Mouse (Mus musculus) kidney, adult 9 months (tissue): ENCODE measurements around the gene Pacsin3.

ENCODE experiments used
- DNase-seq: peaks from one replicate; pipeline ENCODE4 v3.0.0; 2022

Pacsin3 gene

DNA sequence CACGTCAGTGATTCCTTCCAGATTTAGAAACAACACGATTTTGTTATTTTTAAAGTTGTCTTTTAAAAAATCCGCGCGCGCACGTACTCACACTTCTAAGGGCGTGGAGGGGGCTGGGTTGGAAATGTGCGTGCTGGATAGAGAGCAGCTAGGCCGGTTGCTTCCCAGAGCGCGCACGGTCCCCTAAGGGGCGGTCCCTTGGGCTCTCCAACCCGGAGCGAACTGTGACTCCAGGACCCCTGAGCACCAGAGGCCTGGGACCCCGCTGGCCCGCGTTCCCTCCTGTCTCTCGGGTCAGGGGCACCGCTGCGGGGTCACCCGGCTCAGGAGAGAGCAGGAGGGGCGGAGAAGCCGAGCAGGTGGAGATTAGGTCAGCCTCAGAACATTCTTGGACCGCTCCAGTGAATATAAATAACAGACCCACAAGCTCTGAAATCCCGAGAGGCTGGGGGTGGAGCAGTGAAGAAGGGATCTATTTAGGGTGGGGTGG lies at the start of gene Pacsin3:
Gene Pacsin3, plus strand, starts transcription at position 294 of the 490 bp plus-strand sequence.
- no peak for DNase-seq

DNA sequence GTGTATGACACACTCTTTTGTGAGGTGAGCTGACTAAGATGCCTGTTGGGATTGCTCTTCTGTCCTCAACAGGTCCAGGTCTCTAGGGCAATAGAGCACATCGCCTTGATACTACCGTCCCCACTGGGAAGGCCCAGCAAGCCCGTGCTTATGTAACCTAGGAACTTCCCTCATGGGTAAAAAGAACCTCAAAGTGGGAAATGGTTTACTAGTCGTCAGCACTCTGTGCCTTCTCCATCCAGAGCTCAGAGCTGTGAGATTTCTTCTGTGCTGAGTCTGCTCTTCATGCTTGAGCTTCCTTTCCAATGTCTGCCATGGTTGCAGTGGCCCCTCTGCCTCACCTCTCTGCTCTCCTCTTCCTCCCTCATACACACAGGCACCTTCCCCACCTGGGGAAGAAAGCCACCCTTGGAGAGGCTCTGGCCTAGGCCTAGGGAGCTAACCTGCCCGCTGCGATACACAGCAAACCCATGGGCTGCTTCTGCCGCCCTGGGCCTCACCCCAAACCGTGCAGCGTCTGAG lies 49.4 kb upstream of the Pacsin3 start:
- no peak for DNase-seq

DNA sequence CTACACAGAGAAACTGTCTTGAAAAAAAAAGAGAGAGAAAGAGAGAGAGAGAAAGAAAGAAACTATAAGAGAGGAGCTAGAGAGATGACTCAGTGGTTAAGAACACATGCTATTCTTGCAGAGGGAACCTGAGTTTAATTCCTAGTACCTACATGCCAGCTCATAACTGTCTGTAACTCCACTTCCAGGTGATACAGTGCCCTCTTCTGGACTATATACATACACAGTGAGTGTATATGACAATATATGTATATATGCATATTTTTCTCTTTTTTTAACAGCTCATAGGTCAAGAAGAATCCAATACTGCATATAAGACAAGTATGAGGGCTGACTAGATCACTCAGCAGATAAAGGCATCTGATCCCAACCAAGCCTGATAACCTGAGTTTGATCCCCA lies 42.4 kb upstream of the Pacsin3 start:
- no peak for DNase-seq

DNA sequence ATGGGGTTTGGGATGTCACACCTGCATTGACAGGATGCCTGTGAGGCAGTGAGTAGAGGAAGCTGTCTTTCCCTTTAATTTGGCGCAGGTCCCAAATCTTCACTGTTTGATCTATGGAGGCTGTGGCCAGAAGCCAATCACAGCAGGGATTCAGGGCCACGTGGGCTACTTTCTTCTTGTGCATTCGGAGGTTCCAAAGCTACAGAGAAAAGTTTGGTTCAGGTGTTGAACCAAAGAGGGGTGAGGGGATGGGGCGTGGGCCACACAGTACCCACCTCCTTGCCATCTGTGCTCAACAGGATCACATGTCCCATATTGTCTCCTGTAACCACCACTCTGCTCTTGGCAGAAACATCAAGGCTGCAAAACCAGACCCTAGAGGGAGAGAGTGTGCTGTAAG lies 38.7 kb upstream of the Pacsin3 start:
- DNase-seq, result no peak

DNA sequence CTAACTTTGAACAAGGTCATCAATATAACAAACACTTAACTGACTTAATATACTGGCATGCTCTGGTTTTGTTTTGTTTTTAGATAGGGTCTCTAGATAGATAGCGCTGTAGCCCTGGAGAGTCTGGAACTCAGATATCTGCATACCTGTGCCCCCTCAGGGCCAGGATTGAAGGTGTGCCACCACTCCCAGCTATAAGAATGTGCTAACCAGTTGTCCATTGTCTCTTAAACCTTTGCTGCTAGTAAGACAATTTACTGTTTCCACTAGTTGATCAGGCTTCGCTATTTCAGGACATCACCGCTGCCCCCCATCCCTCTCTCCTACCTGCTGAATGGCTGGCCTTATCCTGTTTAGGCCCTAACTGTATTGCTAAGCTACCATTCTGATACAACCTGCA lies 35.3 kb upstream of the Pacsin3 start:
- no peak for DNase-seq

DNA sequence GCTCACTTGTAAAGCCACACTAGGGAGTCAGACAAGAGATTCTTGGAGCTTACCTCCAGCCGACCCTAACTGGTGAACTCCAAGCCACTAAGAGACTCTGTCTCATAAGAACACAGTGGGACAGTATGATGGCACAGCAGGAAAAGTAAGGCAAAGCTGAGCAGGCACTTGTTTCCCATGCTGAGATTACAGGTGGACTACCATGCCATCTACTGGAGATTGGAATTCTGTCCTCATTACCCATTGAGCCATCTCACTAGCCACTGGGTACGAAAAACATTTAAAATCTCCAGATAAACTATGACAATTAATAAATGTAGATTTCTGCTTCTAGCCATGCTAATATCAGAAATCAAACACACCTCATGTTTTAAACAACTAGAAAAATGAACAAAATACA lies 32.1 kb upstream of the Pacsin3 start:
- DNase-seq, result no peak

- no peak for DNase-seq
Measured at GRCm38 (mm10) chr2:91229735-91230134, 26.0 kb upstream of the Pacsin3 start.

GRCm38 (mm10) chr2:91236601-91237510 lies 18.9 kb upstream of the Pacsin3 start, which contains the start of gene Ddb2:
Gene Ddb2 (minus strand): TSS chr2:91236982.
- DNase-seq, result peak; percentile 93

GRCm38 (mm10) chr2:91237511-91238080 lies 18.2 kb upstream of the Pacsin3 start:
- DNase-seq, result peak; percentile 32

DNA sequence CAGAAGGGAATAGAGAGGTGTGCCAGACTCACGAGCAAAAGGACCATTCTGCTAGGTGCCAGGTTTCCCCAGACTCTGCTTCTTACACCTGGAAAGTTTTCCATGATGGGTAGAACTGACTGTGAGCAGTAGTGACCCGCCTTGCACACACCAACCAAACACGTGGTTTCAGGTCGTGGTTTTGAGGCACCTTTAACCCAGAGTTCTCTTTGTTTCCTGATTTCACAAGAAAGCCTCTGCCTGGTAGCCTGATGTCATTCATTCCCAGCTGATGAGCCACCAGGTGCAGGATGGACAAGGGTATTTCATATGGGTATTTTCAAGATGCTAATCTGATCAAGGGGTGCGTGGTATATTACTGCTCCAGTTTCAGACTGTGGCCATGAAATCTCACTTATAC lies 13.2 kb upstream of the Pacsin3 start:
- no peak for DNase-seq

GRCm38 (mm10) chr2:91243416-91243815 lies 12.3 kb upstream of the Pacsin3 start:
- DNase-seq, result no peak

DNA sequence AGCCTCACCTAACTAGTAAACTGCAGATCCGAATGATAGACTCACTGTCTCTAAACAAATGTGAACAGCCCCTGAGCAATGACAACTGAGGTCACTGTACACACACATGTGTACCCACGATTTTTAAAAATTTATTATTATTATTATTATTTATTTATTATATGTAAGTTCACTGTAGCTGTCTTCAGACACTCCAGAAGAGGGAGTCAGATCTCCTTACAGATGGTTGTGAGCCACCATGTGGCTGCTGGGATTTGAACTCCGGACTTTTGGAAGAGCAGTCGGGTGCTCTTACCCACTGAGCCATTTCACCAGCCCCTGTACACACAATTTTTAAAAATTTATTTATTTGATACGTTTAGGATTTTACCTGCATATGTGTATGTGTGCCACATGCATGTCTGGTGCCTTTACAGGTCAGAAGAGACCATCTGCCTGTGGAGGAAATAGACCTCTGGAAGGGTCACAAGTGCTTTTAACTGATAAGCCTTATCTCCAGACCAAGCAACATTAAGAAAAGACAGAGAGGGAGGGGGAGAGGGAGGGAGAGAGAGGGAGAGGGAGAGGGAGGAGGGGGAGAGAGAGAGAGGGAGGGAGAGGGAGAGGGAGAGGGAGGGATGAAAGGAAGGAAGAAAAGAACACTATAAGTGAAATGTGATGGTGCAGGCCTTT lies 11.1 kb upstream of the Pacsin3 start:
- DNase-seq, result no peak

DNA sequence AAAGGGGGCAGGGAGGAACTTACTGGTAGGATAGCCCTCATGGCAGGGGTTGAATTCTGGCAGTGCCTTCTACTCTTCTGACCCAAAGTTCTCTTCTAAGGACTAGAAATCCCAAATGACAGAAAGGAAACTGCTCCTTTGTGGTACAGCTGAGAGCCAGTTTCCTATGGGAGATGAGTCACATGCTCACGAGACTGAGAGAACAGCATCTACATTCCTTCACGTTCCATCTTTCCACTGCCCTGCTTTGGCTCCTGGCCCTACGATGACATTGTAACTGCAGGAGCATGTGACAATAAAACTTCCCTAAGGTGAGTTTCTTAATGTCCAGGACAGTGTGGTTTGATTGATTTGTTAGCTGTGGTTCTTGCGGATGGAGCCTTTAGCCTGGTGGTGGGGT lies 7.4 kb upstream of the Pacsin3 start:
- no peak for DNase-seq

DNA sequence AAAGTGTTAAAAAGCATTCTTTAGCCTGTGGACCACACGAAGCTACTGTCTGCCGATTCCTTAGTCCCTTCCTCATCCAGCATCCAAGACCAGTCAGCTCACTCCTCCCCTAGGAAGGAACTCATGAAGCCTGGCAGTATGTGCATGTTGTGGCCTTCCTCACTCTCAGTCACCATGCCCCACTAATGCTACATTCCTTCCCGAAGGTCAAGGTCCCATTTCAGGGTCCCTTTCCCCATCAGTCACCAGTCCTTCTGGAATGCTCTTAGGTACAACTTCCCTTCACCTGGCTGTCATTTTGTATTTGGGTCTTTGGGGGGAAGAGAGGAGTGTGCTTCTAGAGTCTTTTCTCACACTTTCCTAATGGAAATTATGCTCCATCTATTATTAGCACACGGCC lies 3.8 kb upstream of the Pacsin3 start:
- DNase-seq, result no peak

- DNase-seq, result no peak
Measured at GRCm38 (mm10) chr2:91252512-91252911, 3.2 kb upstream of the Pacsin3 start.

GRCm38 (mm10) chr2:91254725-91255380 lies 901 bp upstream of the Pacsin3 start:
- DNase-seq, result no peak

- DNase-seq, result peak; percentile 60
Measured at GRCm38 (mm10) chr2:91256256-91257125, 737 bp downstream of the Pacsin3 start.

DNA sequence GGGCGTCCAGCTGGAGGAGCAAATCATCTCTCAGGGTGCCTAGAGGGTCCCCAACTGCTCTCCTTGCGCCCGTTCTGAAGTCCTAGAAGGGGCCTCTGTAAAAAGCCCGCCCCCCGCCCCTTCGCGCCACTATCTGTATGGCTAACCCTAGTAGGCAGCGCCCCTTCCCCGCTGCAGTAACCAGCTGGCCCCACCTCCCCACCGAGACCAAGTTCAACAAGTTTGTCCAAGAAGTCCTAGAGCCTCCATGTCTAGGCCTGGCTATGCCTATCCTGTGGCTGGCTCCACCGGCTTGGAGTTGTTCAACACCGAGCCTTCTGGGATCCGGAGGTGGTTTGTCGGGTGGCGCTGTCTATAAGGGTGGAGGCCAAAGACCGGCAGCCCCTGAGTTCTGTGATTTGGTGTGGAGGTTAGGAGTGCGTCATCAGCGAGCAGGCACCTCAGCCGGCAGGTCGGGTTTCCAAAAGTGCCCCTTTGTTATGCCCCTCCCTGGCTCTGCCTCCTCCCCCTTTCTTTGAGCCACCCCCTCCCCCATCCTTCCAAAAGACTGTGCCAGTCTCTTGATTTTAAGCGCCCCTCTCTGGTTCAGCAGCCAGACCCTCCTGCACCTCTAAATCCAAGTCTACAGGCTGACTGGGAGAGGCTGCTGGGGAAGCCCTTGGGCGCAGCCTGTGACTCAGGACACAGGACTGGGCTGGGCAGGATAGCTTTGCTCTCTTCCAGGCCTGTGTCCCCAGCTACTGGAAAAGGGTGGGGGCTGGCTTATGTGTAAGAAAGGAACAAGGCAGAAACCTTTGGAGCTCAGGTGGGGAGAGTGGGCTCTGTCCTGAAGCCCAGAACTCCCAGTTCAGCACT lies 1.6 kb downstream of the Pacsin3 start:
- DNase-seq, result peak; percentile 60

DNA sequence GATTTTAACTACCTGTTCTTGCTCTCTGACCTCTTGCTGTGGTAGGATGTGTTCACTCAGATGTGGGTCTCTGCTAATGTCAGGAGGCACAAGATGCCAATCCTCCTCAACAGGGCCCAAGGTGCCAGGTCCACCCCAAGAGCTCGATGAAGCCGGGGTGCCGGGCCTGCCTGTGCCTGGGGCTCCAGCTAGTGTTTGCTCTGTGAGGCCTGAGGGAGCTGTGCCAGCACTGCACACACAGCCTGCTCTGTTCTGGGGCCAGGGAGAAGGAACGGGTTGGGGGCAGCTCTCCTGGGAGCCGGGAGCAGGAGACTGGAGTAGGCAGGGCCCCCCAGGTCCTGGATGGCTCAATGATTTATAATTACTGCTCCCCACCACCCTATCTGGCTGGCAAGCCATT lies 2.3 kb downstream of the Pacsin3 start:
- DNase-seq, result no peak

- DNase-seq, result no peak
Measured at GRCm38 (mm10) chr2:91258830-91259229, 3.1 kb downstream of the Pacsin3 start.

DNA sequence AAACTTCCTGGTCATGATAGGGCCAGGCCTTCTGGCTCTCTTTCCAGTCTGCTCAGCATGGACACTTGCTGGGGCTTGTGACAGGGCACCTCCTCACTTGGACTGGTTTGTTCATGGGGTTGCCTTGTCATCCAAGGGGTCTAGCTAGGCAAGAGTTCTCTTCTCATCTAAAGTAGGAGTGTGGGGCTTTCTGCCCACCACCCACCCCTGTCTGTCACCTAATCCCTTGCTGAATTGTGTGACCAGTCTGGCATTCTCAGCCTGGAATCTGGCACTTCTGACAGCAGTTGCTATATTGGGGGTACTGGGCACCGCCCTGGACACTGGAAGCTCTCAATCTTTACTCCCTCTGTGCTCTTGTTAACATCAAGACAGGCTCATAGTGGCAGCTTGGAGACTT lies 3.7 kb downstream of the Pacsin3 start:
- no peak for DNase-seq
